Mouse (Mus musculus) gastrocnemius, adult 8-10 months (tissue): Measurements from ENCODE around the gene Cops3. TPM values are rescaled to one million over a fixed set of nuclear protein-coding genes. Genes with fewer than 3 reads are reported as not detected.
A peak's percentile ranks its signal among the peaks of the same experiment; 100 is the strongest.

Experiments used
- DNase-seq, 2 experiments: peaks; one replicate each; pipeline ENCODE4 v3.0.0; 2022; ENCODE audit warnings: low spot score in 2 of 2
- total RNA-seq, 4 experiments: library from RNA; stranded (reverse); gene quantifications; 2 replicates each; pipeline ENCODE4 v1.2.4; 2022

The Cops3 gene
- total RNA-seq, 4 experiments from 2014 or later = 77.3 to 93.6 (median 89.8) TPM

- peak; percentile 32 to 48 for DNase-seq
Measured at GRCm38 (mm10) chr11:59778181-59778873, 61.3 kb downstream of the Cops3 start.

GRCm38 (mm10) chr11:59777259-59777658 lies 62.4 kb downstream of the Cops3 start:
- no peak for DNase-seq

GRCm38 (mm10) chr11:59775435-59776148 lies 64.0 kb downstream of the Cops3 start:
- no peak for DNase-seq

- no peak for DNase-seq
Measured at GRCm38 (mm10) chr11:59774522-59774921, 65.1 kb downstream of the Cops3 start.

- no peak for DNase-seq
Measured at GRCm38 (mm10) chr11:59772902-59773301, 66.7 kb downstream of the Cops3 start.

- no peak for DNase-seq
Measured at GRCm38 (mm10) chr11:59772291-59772690, 67.3 kb downstream of the Cops3 start.

GRCm38 (mm10) chr11:59770753-59771152 lies 68.9 kb downstream of the Cops3 start:
- no peak for DNase-seq

GRCm38 (mm10) chr11:59769738-59770137 lies 69.9 kb downstream of the Cops3 start:
- DNase-seq = no peak

- no peak for DNase-seq
Measured at GRCm38 (mm10) chr11:59769307-59769706, 70.3 kb downstream of the Cops3 start.

Other genes starting within 250 kb of the Cops3 start
- gene Olfr223, start 246.5 kb downstream of the Cops3 start, total RNA-seq = not detected
- gene Mprip, start 178.5 kb downstream of the Cops3 start, total RNA-seq = 10 to 100 TPM; 68.5 to 94.6 (median 77.3) TPM
- gene Pld6, start 52.2 kb downstream of the Cops3 start, total RNA-seq = not detected
- gene Flcn, start 29.8 kb downstream of the Cops3 start, total RNA-seq = 10 to 100 TPM; 40.1 to 65.3 (median 43.4) TPM
- 10 to 100 TPM; 17.3 to 19.7 (median 18.6) TPM for gene Nt5m, start 391 bp downstream of the Cops3 start, total RNA-seq
- 10 to 100 TPM; 20.2 to 24.2 (median 21.3) TPM for gene Med9, start 108.4 kb upstream of the Cops3 start, total RNA-seq
- gene Rasd1, start 125.1 kb upstream of the Cops3 start, total RNA-seq = 1 to 10 TPM in 3 of 4 experiments, under 1 TPM in 1; 0.39 to 3.4 (median 1.7) TPM
- 1 to 10 TPM; 2.0 to 4.5 (median 3.7) TPM for gene Pemt, start 206.7 kb upstream of the Cops3 start, total RNA-seq